Mouse (Mus musculus) spleen, postnatal 10 days (tissue): ENCODE data around the gene Svs2.
"Not testable (repeated sequence)": the region's sequence is repeated elsewhere in the genome, so short reads cannot be mapped to it uniquely, and the experiment has no call there.

Source experiments
- DNase-seq, 2 experiments: peaks; one replicate each; pipeline ENCODE4 v3.0.0; 2021 to 2022; ENCODE audit warnings: low spot score in 2 of 2

Svs2 gene

GRCm38 (mm10) chr2:164238366-164238765 lies at the start of gene Svs2:
Gene Svs2, minus strand, starts transcription at chr2:164238466.
- DNase-seq: no peak

GRCm38 (mm10) chr2:164278359-164278758 lies 40.1 kb upstream of the Svs2 start, which contains the start of gene Svs4:
Gene Svs4, minus strand, starts transcription at chr2:164278459.
- DNase-seq: no peak

DNA sequence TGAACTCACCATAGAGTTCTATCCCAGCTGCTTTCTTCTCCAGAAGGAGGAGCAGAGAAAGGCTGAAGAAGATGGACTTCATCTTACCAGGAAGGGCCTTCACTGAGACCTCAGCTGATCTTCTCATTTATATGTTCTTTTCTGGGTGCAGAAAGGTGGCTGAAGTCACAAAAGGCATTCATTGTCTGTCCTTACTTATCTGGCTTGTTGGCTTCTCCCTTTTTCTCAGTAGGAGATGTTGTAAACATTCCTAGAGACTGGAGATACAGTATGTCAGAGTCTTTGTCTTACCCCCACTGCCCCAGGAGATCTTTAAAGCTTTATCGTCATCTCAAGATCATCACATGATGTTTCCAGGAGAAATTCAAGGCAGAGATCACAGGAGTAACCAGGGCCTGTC lies 18.3 kb upstream of the Svs2 start, which contains the start of gene Svs3b:
TSS of gene Svs3b (minus strand) at position 101 of the 400 bp plus-strand sequence.
- not testable (repeated sequence) for DNase-seq

DNA sequence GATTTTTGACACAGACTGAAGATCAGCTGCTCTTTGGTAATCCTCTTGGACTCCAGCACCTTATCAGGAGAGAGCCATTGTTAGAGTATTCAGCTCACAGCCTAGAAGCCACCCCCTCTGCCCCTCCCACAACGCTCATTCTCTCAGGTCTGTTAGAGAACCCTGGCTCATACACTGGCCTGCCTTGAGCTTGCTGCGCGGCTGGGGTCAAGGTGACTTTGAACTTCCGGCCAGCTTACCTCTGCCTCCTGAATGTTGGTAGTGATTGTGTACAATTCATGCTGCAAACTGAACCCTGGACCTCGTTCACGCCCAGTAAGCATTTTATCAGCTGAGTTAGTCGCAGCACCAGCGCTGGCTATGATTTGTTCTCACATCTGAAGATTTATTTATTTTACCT lies 5.6 kb downstream of the Svs2 start:
- no peak for DNase-seq

DNA sequence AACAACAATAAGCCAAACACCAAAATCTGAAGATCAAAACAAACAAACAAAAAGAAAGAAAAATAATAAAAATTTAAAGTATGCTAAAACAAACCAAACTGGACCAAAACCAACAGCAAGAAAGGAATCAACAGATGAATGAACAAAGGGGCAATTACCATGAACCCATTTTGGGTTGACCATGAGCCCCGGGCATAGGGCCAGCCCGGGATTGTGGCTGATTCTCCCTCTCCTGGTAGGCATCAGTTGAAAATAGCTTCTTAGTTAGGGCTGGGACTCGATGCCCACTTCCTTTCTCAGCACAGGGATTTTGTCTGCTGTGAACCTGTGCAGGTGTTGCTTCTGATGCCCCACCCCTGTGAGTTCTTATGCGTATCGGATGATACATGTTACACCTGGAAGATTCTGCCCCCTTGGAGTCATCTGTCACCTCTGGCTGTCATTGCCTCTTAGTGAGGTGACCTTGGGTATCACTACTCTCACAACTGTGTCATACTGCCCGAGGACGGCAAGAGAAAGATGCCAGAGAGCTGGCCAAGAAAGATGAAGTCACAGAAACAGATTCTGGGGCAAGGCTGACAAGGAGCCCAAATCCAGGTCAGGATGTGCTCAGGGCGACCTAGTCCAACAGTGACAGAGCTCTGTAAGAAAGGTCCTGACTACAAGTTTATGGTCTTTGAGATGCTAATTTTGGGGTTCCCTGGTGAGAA lies 9.8 kb downstream of the Svs2 start:
- DNase-seq: no peak

DNA sequence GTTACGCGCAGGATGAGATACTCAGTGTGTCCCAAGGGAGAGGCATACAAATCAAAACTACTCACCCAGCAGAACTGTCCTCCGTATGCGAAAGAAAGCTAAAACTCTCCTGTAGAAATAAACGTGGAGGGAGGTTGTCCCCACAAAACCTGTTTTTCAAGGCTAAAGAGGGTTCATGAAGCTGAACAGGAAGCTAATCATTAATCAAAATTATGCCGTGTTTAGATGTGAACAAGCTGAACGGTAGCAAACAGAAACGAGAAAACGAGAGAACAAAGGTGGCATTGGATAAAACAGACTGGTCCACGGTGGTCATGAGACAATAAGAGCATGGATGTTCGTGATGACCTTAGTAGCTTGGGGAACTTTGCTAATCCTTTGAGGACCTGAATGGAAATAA lies 16.7 kb downstream of the Svs2 start, which contains the start of gene Wfdc15b:
TSS of gene Wfdc15b (minus strand) at position 139 of the 400 bp plus-strand sequence.
- no peak for DNase-seq

GRCm38 (mm10) chr2:164219295-164219694 lies 19.0 kb downstream of the Svs2 start:
- DNase-seq: no peak

- DNase-seq: no peak
These were observed 25.6 kb downstream of the Svs2 start for GRCm38 (mm10) chr2:164212711-164213110.

DNA sequence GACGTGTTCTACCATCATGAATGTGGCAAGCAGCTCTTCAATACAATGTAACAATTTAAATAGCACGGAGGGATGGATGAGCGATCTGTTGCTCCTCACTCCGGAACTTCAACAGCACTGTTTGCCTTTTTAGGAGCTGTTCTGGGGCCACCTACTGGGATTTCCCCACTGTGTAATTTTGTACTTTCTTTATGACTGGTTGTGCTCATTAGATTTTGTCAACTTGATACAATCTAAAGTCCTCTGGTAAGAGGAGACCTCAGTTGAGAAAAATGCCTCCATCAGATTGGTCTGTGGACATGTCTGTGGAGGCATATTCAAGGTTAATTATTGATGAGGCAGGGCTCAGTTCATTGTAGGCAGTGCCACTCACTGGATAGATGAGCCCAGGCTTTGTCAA lies 27.4 kb downstream of the Svs2 start:
- no peak for DNase-seq

DNA sequence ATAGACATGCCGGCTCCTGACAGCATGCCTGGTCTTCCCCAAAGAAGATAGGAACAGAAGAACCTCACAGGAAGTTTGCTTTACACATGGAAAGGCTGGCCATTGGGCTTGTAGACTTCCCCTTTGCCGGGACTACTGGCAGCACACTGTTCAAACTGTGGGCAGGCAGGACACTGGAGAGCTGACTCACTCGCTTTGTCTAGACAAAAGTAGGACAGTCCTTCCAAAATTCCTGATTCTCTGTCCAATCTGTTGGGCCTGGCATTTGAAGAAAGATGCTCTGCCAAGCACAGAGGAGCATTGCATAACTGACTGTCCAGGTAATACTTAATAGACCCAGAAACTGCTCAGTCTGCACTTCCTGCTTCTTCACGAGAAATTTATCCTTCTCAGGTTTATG lies 31.6 kb downstream of the Svs2 start:
- DNase-seq: no peak

- DNase-seq: not testable (repeated sequence)
These were observed 32.3 kb downstream of the Svs2 start for GRCm38 (mm10) chr2:164206011-164206410.

DNA sequence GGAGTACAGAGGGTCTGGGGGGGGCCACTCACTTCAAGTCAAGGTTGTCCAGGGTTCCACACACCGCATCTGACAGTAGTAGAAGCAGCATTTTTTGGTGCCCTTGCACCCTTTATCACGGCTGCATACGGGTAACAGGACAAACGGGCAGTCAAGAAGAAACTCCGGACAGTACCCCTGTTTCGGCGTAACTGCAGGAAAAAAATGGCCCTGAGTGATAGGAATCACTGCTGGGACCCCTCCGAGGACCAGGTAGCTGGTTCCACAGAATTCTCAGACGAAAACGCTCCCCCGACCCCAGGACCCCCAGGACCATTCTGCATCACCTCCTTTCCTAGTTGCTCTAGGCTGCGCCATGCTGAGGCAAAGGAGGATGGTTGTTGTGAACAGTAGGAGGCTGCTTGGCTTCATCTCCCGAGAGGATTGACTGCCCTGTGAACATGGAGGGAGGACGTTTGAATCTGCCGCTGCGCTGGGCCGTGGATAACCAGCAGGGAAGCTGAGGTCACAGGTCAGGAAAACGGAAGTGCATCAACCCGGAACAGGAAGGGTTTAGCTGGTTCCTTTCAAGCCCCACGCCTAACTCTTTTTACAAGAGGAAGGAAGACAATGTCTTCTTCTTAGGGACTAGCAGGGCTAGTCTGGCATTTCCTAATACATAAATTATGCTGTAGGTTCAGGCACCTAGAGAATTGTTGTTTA lies 38.5 kb downstream of the Svs2 start, which contains the start of gene Wfdc15a:
TSS of gene Wfdc15a (minus strand) at position 505 of the 702 bp plus-strand sequence.
- DNase-seq: peak in 1 of 2 experiments; percentile 10

GRCm38 (mm10) chr2:164196700-164196990 lies 41.6 kb downstream of the Svs2 start:
- peak in 1 of 2 experiments; percentile 4 for DNase-seq

- peak in 1 of 2 experiments; percentile 0 for DNase-seq
These were observed 42.1 kb downstream of the Svs2 start for GRCm38 (mm10) chr2:164195971-164196699.

- no peak for DNase-seq
These were observed 43.2 kb downstream of the Svs2 start for GRCm38 (mm10) chr2:164194959-164195630.

DNA sequence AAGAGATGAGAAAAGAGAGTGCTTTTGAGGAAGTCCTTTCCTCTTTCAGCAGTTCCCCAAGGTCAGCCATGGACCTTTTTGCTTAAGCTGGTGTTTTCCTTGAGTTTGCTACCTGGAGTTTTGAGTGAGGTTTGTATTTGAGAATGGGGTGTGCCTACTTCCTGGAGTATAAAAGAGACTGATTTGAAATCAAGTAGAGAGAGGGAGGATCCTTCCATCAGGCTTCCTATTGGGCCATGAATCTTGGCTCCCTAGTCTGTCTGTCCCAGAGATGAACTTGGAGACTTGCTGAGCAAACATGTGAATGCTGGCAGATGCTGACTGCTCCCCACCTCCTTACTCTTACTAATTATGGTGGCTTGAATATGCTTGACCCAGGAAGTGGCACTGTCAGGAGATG lies 46.0 kb downstream of the Svs2 start:
- DNase-seq: no peak

DNA sequence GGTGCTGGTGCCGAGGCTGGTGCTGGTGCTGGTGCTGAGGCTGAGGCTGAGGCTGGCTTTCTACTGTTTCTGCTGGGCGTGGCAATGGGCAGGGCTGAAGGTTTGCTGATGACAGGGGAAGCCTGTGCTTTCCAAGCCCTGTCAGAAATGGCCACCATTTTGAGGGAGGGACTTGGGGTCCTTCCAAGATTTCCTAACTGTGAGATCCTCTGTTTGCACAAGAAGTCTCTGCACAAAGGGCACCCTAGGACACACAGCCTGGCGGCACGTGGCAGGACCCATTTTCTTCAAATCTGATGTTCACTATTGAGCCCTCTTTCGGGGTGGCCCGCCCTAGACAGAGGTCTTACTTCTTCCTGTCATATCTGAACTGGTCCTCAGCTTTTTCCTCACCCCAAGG lies 47.7 kb downstream of the Svs2 start, which contains the start of gene Wfdc12:
TSS of gene Wfdc12 (minus strand) at position 33 of the 400 bp plus-strand sequence.
- DNase-seq: no peak

DNA sequence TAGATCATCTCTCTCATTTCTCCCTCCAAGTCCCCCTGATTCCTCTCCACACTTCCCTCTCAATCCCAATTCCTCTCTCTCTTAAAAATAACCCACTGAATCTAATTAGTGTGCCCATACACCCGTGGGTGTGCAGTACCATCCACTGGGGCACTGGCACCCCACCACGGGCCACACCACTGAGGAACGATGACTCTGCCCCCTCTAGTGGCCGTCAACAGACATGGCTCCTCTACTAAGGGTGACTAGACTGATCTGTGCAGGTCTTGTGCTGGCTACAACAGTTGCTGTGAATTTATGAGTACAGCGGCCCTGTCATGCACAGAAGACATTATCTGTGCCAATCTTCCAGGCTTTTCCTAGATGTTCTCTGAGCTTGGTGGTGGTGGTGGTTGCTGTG lies 49.5 kb downstream of the Svs2 start:
- peak in 1 of 2 experiments; percentile 30 for DNase-seq
